ENCODE assay signal across 13 mouse cellular contexts in the genomic region with DNA sequence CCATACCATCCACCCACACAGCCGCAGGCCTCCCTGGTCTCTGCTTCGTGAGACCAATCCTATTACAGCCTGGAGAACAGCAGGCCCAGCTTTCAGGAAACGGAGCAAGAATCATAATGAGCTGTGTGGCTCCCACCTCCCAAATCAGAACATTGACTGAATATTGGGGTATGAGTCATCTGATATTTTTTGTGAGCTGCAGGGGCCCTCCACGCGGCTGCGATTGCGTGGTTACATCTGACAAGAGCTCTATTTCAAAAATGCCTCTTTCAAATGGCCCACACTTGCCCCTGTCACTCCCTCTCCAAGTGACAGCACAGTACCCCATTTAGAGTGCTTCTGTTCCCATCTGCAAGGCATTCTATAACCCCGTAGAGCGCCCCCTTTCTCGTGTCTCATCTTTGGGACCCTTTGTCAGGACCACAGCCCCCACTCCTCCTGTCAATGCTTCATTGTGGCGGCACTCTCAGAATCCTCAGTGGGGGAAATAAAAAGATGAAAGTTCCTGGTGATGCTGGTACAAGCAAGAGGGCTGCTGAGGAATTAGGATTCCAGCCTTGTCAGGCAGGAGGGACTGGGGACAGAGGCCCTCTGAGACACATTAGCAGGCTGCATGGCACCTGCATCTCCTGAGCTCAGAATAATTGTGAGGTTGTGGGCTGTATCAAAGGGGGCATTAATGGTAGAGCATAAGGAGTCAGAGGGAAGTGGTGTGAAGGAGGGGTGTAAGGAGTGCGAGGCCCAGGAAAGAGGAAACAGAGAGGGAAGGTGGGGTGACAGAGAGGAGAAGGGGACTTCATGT.
DNase-seq lines count a peak whose midpoint lies in the region; ATAC-seq lines count a peak whose summit lies in the region.
"Had no signal": no experiment of that assay in that cellular context is flagged by ENCODE, and none has a peak within 500 bp of the region (broad histone marks: within the 10 kb centered on the region; RNA-seq: fewer than 3 reads in every experiment).

No protein-coding gene starts in this region.

- H3K36me3 ChIP-seq in hindbrain, embryonic 12.5 days: peaks cover 7% of the 10 kb centered on the region; the same call in 1 of the 2 replicates
- no peaks in the 10 kb centered on the region for H3K36me3 ChIP-seq in heart, embryonic 10.5 days
- H3K36me3 ChIP-seq: limb, embryonic 10.5 days had no signal

- peak; percentile 5 to 19 for DNase-seq in cerebellum, postnatal 4 days (ENCODE audit: low spot score in 2 of 2)
- DNase-seq in left cerebral cortex, postnatal 10 days (ENCODE audit: extremely low spot score in 1 of 2, low spot score in 2 of 2): peak; percentile 62 to 65
- DNase-seq in right cerebral cortex, adult 18-20 months: peak; percentile 65
- no peak for DNase-seq in retina, embryonic 14.5 days (ENCODE audit: low spot score)
- no peak for DNase-seq in heart, embryonic 10.5 days (ENCODE audit: low spot score)
- no peak for DNase-seq in adrenal gland, postnatal 4 days (ENCODE audit: low spot score in 2 of 2)
- DNase-seq: adrenal gland, postnatal 14 days; cerebellum, postnatal 14 days had no signal

- ATAC-seq in cerebellum, adult (ENCODE audit: insufficient number of reproducible peaks, low FRiP score, low TSS enrichment): no peak
- ATAC-seq in hindbrain, embryonic 12.5 days (ENCODE audit: low FRiP score): peak; percentile 35; the same call in 1 of the 2 replicates

- WGBS in hindbrain, embryonic 12.5 days: 70% methylated on average over 12 of the region's 12 CpGs
- WGBS in heart, embryonic 10.5 days: 83% methylated on average over 12 of the region's 12 CpGs

- no peaks in the 10 kb centered on the region for H3K4me1 ChIP-seq in hindbrain, embryonic 12.5 days
- H3K4me1 ChIP-seq in heart, embryonic 10.5 days: peaks cover 4% of the 10 kb centered on the region; the same call in 1 of the 2 replicates
- H3K4me1 ChIP-seq: limb, embryonic 10.5 days had no signal

- intact Hi-C loops in left cerebral cortex, postnatal 10 days (cut with DNase I): no loop called here

- no peak overlapping the region for H3K27ac ChIP-seq in hindbrain, embryonic 12.5 days
- H3K27ac ChIP-seq in heart, embryonic 10.5 days: no peak overlapping the region
- H3K27ac ChIP-seq: limb, embryonic 10.5 days had no signal

- H3K9me3 ChIP-seq in hindbrain, embryonic 12.5 days (replicated peaks): no peaks in the 10 kb centered on the region
- H3K9me3 ChIP-seq in heart, embryonic 10.5 days: no peaks in the 10 kb centered on the region
- H3K9me3 ChIP-seq: limb, embryonic 10.5 days had no signal

- no peak overlapping the region for H3K4me3 ChIP-seq in hindbrain, embryonic 12.5 days
- no peak overlapping the region for H3K4me3 ChIP-seq in heart, embryonic 10.5 days
- H3K4me3 ChIP-seq: limb, embryonic 10.5 days; myocyte had no signal

- no peak overlapping the region for H3K4me2 ChIP-seq in hindbrain, embryonic 12.5 days (replicated peaks)
- H3K4me2 ChIP-seq: heart, embryonic 11.5 days had no signal

- no peak overlapping the region for H3K9ac ChIP-seq in hindbrain, embryonic 12.5 days

- H3K27me3 ChIP-seq in hindbrain, embryonic 12.5 days: no peaks in the 10 kb centered on the region
- H3K27me3 ChIP-seq in heart, embryonic 10.5 days (ENCODE audit: insufficient read depth, poor library complexity, severe bottlenecking): no peaks in the 10 kb centered on the region

Comparison
In these comparisons a context has a peak if more than half of its experiments do, and no peak if none do; other contexts are left out.
1. DNase-seq: peak in cerebellum, postnatal 4 days (2 of 2), left cerebral cortex, postnatal 10 days (2 of 2) and right cerebral cortex, adult 18-20 months (single experiment); none in retina, embryonic 14.5 days (single experiment), heart, embryonic 10.5 days (single experiment) and adrenal gland, postnatal 4 days (0 of 2).